Mouse (Mus musculus): Measurements from ENCODE around the gene Nckap5.

- 0 out of 2 replicates have a peak, but pooled peaks have one; percentile 17 for TF ChIP-seq EP300 (IDR thresholded peaks at IDR 0.05; ENCODE audit: low read depth)
- TF ChIP-seq CTCF (IDR thresholded peaks at IDR 0.05; ENCODE audit: low read depth), result no peak
These were observed 529.5 kb downstream of the Nckap5 start for GRCm38 (mm10) chr1:126301129-126301528.

All from liver, postnatal 0 days (tissue).